Mouse (Mus musculus) C2C12 (cell line): ENCODE results near the gene Gast.

Experiments used
- CTCF ChIP-seq: IDR thresholded peaks from one replicate; pipeline ENCODE4 v1.5.1; 2011; ENCODE audit not compliant: control insufficient read depth, insufficient read depth, insufficient read length
- MYOD1 ChIP-seq: IDR thresholded peaks from one replicate; pipeline ENCODE4 v1.6.1; 2011; ENCODE audit warnings: low read depth; ENCODE audit not compliant: control insufficient read depth, insufficient read length
- USF1 ChIP-seq: IDR thresholded peaks from one replicate; pipeline ENCODE4 v1.6.1; 2011; ENCODE audit warnings: low read depth, mild to moderate bottlenecking, control low read depth, moderate library complexity

GRCm38 (mm10) chr11:100300293-100300692, 33.9 kb upstream of the Gast start:
- peak; percentile 76 for TF ChIP-seq CTCF
- TF ChIP-seq MYOD1, result no peak
- no peak for TF ChIP-seq USF1
